Comparison of ENCODE assay signal across 9 mouse cellular contexts in the genomic region with DNA sequence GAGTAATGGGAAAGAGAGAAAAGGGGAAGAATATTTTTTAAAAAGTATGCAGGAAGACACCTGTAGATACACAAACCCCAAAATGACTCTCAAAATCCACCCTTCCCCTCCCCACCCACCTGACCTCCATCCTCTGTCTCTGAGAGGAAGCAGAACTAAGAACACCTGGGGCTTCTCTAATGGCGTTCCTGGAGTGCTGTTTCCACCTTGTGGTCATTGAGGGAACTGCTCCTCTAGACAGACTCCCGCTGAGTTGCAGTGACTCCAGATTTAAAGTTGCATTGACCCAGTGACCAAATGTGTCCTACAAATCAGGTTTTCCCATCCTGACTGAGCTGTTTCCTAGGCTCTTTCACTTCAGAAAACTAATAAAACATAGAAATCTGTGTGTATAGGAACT. TPM values are rescaled to one million over a fixed set of nuclear protein-coding genes. Genes with fewer than 3 reads are reported as not detected.
A peak's percentile ranks its signal among the peaks of the same experiment; 100 is the strongest.
DNase-seq lines count a peak whose midpoint lies in the region; ATAC-seq and TF ChIP-seq lines count a peak whose summit lies in the region.
"Had no signal": no experiment of that assay in that cellular context is flagged by ENCODE, and none has a peak within 500 bp of the region (broad histone marks: within the 10 kb centered on the region; RNA-seq: fewer than 3 reads in every experiment).

No protein-coding gene starts in this region.

- no peaks in the 10 kb centered on the region for H3K36me3 ChIP-seq in midbrain, embryonic 10.5 days
- no peaks in the 10 kb centered on the region for H3K36me3 ChIP-seq in midbrain, embryonic 13.5 days
- no peaks in the 10 kb centered on the region for H3K36me3 ChIP-seq in midbrain, embryonic 14.5 days (ENCODE audit: control insufficient read depth, insufficient read depth, low read length)
- no peaks in the 10 kb centered on the region for H3K36me3 ChIP-seq in stomach, postnatal 0 days (ENCODE audit: control insufficient read depth, insufficient read depth, low read length)

- DNase-seq in midbrain, embryonic 10.5 days (ENCODE audit: low spot score) = peak; percentile 49
- peak; percentile 69 for DNase-seq in adrenal gland, postnatal 14 days
- peak; percentile 48 for DNase-seq in embryo, embryonic 9.5 days (ENCODE audit: extremely low spot score)
- DNase-seq in heart, postnatal 4 days = peak; percentile 71
- DNase-seq in layer of hippocampus, postnatal 14 days (ENCODE audit: low spot score in 2 of 2) = peak; percentile 52 to 76
- DNase-seq in midbrain, embryonic 14.5 days = peak; percentile 88
- peak; percentile 58 for DNase-seq in stomach, postnatal 0 days (ENCODE audit: low spot score)

- H3K27ac ChIP-seq in midbrain, embryonic 10.5 days (replicated peaks) = no peak overlapping the region
- H3K27ac ChIP-seq in midbrain, embryonic 13.5 days = no peak overlapping the region
- H3K27ac ChIP-seq in midbrain, embryonic 14.5 days (replicated peaks; ENCODE audit: low read depth, low read length) = no peak overlapping the region
- H3K27ac ChIP-seq in stomach, postnatal 0 days (replicated peaks) = no peak overlapping the region

- peak; percentile 97 for TF ChIP-seq CTCF in stomach, postnatal 0 days (IDR thresholded peaks at IDR 0.05; ENCODE audit: low read depth)

- no peak for ATAC-seq in midbrain, embryonic 13.5 days
- no peak; the same call in 1 of the 2 replicates for ATAC-seq in midbrain, embryonic 14.5 days (ENCODE audit: low FRiP score, low TSS enrichment)
- ATAC-seq in stomach, postnatal 0 days (ENCODE audit: low FRiP score, low TSS enrichment) = no peak

- no peak overlapping the region for H3K9ac ChIP-seq in midbrain, embryonic 13.5 days (replicated peaks)
- no peak overlapping the region for H3K9ac ChIP-seq in midbrain, embryonic 14.5 days (replicated peaks; ENCODE audit: low read length)
- no peak overlapping the region for H3K9ac ChIP-seq in stomach, postnatal 0 days (ENCODE audit: low read length)

- H3K9me3 ChIP-seq in midbrain, embryonic 10.5 days (replicated peaks) = no peaks in the 10 kb centered on the region
- H3K9me3 ChIP-seq in midbrain, embryonic 13.5 days = no peaks in the 10 kb centered on the region
- H3K9me3 ChIP-seq in midbrain, embryonic 14.5 days (ENCODE audit: control insufficient read depth, low read length) = no peaks in the 10 kb centered on the region
- H3K9me3 ChIP-seq in stomach, postnatal 0 days (ENCODE audit: control insufficient read depth, low read length) = no peaks in the 10 kb centered on the region

- no peak overlapping the region for H3K4me2 ChIP-seq in midbrain, embryonic 13.5 days (replicated peaks)
- no peak overlapping the region for H3K4me2 ChIP-seq in midbrain, embryonic 14.5 days (ENCODE audit: low read length)
- H3K4me2 ChIP-seq in stomach, postnatal 0 days (replicated peaks; ENCODE audit: low read depth) = no peak overlapping the region

- H3K27me3 ChIP-seq in midbrain, embryonic 10.5 days (ENCODE audit: low read depth, poor library complexity, severe bottlenecking) = no peaks in the 10 kb centered on the region
- H3K27me3 ChIP-seq in midbrain, embryonic 13.5 days = no peaks in the 10 kb centered on the region
- H3K27me3 ChIP-seq in midbrain, embryonic 14.5 days (ENCODE audit: control insufficient read depth, insufficient read depth, low read length) = no peaks in the 10 kb centered on the region
- H3K27me3 ChIP-seq in stomach, postnatal 0 days (ENCODE audit: control insufficient read depth, insufficient read depth, low read length) = no peaks in the 10 kb centered on the region

- H3K4me3 ChIP-seq in midbrain, embryonic 10.5 days = no peak overlapping the region
- no peak overlapping the region for H3K4me3 ChIP-seq in midbrain, embryonic 13.5 days (replicated peaks)
- H3K4me3 ChIP-seq in midbrain, embryonic 14.5 days (replicated peaks; ENCODE audit: low read depth, low read length) = no peak overlapping the region
- H3K4me3 ChIP-seq in stomach, postnatal 0 days (ENCODE audit: low read depth, low read length) = no peak overlapping the region

- no peaks in the 10 kb centered on the region for H3K4me1 ChIP-seq in midbrain, embryonic 10.5 days
- H3K4me1 ChIP-seq in midbrain, embryonic 13.5 days (replicated peaks) = no peaks in the 10 kb centered on the region
- no peaks in the 10 kb centered on the region for H3K4me1 ChIP-seq in midbrain, embryonic 14.5 days (ENCODE audit: control insufficient read depth, insufficient read depth, low read length)
- no peaks in the 10 kb centered on the region for H3K4me1 ChIP-seq in stomach, postnatal 0 days (replicated peaks; ENCODE audit: control insufficient read depth, insufficient read depth)

- WGBS in midbrain, embryonic 10.5 days = 0% methylated on average over 2 of the region's 2 CpGs
- WGBS in midbrain, embryonic 13.5 days = 6% methylated on average over 2 of the region's 2 CpGs
- WGBS in midbrain, embryonic 14.5 days = 0% methylated on average over 2 of the region's 2 CpGs
- WGBS in stomach, postnatal 0 days = 5% methylated on average over 2 of the region's 2 CpGs

- no peak for TF ChIP-seq EP300 in stomach, postnatal 0 days (optimal IDR thresholded peaks at IDR 0.05)

RNA-seq across cellular contexts. Expression of a gene that starts 36.9 kb away (rescaled TPM):
- polyA plus RNA-seq in midbrain, embryonic 10.5 days (2016; fragmentation: Nextera tagmentation; extraction: Ambion mirVana) = not detected in 2 replicates
- not detected in 2 replicates for polyA plus RNA-seq in midbrain, embryonic 13.5 days (2015; fragmentation: Nextera tagmentation; extraction: Ambion mirVana)
- total RNA-seq in adrenal gland, postnatal 14 days (2021) = not detected in 2 replicates
- not detected for total RNA-seq in heart, postnatal 4 days (2021)
- under 1 TPM in 1 of 2 experiments, not detected in 1; 0.07 TPM for total RNA-seq in layer of hippocampus, postnatal 14 days (2021)
- 0.11 TPM in 1 of 2 replicates, not detected in the other for polyA plus RNA-seq in midbrain, embryonic 14.5 days (2014; fragmentation: Nextera tagmentation; extraction: Ambion mirVana)
- polyA plus RNA-seq in stomach, postnatal 0 days (2015; fragmentation: Nextera tagmentation; extraction: Ambion mirVana) = not detected in 2 replicates
- polyA plus RNA-seq: stomach, embryonic 14.5 days had no signal

RNA-seq across cellular contexts. Expression of a gene that starts 52.7 kb away (rescaled TPM):
- 0.17 TPM in 1 of 2 replicates, not detected in the other for polyA plus RNA-seq in midbrain, embryonic 10.5 days (2016; fragmentation: Nextera tagmentation; extraction: Ambion mirVana)
- polyA plus RNA-seq in midbrain, embryonic 13.5 days (2015; fragmentation: Nextera tagmentation; extraction: Ambion mirVana) = 4.2 and 5.0 TPM in 2 replicates
- total RNA-seq in adrenal gland, postnatal 14 days (2021) = not detected in 2 replicates
- total RNA-seq in heart, postnatal 4 days (2021) = not detected
- total RNA-seq in layer of hippocampus, postnatal 14 days (2021) = 10 to 100 TPM in 1 of 2 experiments, 1 to 10 TPM in 1; 9.4 to 10.4 TPM
- polyA plus RNA-seq in midbrain, embryonic 14.5 days (2014; fragmentation: Nextera tagmentation; extraction: Ambion mirVana) = 11.9 and 20.2 TPM in 2 replicates
- 0.28 and 0.33 TPM in 2 replicates for polyA plus RNA-seq in stomach, postnatal 0 days (2015; fragmentation: Nextera tagmentation; extraction: Ambion mirVana)
- polyA plus RNA-seq: stomach, embryonic 14.5 days had no signal

RNA-seq across cellular contexts. Expression of a gene that starts 57.8 kb away (rescaled TPM):
- 223 and 273 TPM in 2 replicates for polyA plus RNA-seq in midbrain, embryonic 10.5 days (2016; fragmentation: Nextera tagmentation; extraction: Ambion mirVana)
- 97.0 and 105 TPM in 2 replicates for polyA plus RNA-seq in midbrain, embryonic 13.5 days (2015; fragmentation: Nextera tagmentation; extraction: Ambion mirVana)
- 36.1 and 39.4 TPM in 2 replicates for total RNA-seq in adrenal gland, postnatal 14 days (2021)
- 10 to 100 TPM; 77.9 to 83.7 TPM for total RNA-seq in heart, postnatal 4 days (2021)
- total RNA-seq in layer of hippocampus, postnatal 14 days (2021) = 10 to 100 TPM; 31.4 to 32.6 TPM
- 90.4 and 92.4 TPM in 2 replicates for polyA plus RNA-seq in midbrain, embryonic 14.5 days (2014; fragmentation: Nextera tagmentation; extraction: Ambion mirVana)
- 50.6 and 53.5 TPM in 2 replicates for polyA plus RNA-seq in stomach, postnatal 0 days (2015; fragmentation: Nextera tagmentation; extraction: Ambion mirVana)
